Mouse (Mus musculus) frontal cortex, postnatal 36 days (tissue): ENCODE data around the gene Tmcc3.

Source experiments
- DNase-seq, 2 experiments: peaks; one replicate each; pipeline ENCODE4 v3.0.0; 2022; ENCODE audit warnings: low spot score in 2 of 2

Gene Tmcc3

GRCm38 (mm10) chr10:94360664-94361063, 48.9 kb downstream of the Tmcc3 start:
- DNase-seq, result no peak

GRCm38 (mm10) chr10:94371293-94371692, 59.5 kb downstream of the Tmcc3 start:
- no peak for DNase-seq

GRCm38 (mm10) chr10:94376941-94377340, 65.2 kb downstream of the Tmcc3 start:
- no peak for DNase-seq

- DNase-seq, result peak in 1 of 2 experiments; percentile 45
Observed at GRCm38 (mm10) chr10:94377844-94378243, 66.1 kb downstream of the Tmcc3 start.

- DNase-seq, result peak; percentile 80 to 91
Observed at GRCm38 (mm10) chr10:94378383-94378782, 66.6 kb downstream of the Tmcc3 start.

- no peak for DNase-seq
Observed at GRCm38 (mm10) chr10:94380082-94380481, 68.3 kb downstream of the Tmcc3 start.

GRCm38 (mm10) chr10:94380662-94381392, 69.1 kb downstream of the Tmcc3 start:
- no peak for DNase-seq

GRCm38 (mm10) chr10:94381393-94381740, 69.6 kb downstream of the Tmcc3 start:
- DNase-seq, result no peak

- no peak for DNase-seq
Observed at GRCm38 (mm10) chr10:94382618-94383017, 70.9 kb downstream of the Tmcc3 start.

- DNase-seq, result no peak
Observed at GRCm38 (mm10) chr10:94383565-94383964, 71.8 kb downstream of the Tmcc3 start.

- DNase-seq, result no peak
Observed at GRCm38 (mm10) chr10:94389219-94389618, 77.5 kb downstream of the Tmcc3 start.

GRCm38 (mm10) chr10:94391049-94391448, 79.3 kb downstream of the Tmcc3 start:
- DNase-seq, result no peak

GRCm38 (mm10) chr10:94394286-94394685, 82.5 kb downstream of the Tmcc3 start:
- DNase-seq, result no peak

GRCm38 (mm10) chr10:94397833-94398596, 86.3 kb downstream of the Tmcc3 start:
- DNase-seq, result no peak

- no peak for DNase-seq
Observed at GRCm38 (mm10) chr10:94400895-94401294, 89.1 kb downstream of the Tmcc3 start.

GRCm38 (mm10) chr10:94405456-94405855, 93.7 kb downstream of the Tmcc3 start:
- DNase-seq, result no peak

- no peak for DNase-seq
Observed at GRCm38 (mm10) chr10:94406821-94407220, 95.1 kb downstream of the Tmcc3 start.

- DNase-seq, result peak; percentile 77 to 90
Observed at GRCm38 (mm10) chr10:94408356-94409146, 96.8 kb downstream of the Tmcc3 start.

GRCm38 (mm10) chr10:94409661-94410060, 97.9 kb downstream of the Tmcc3 start:
- peak in 1 of 2 experiments; percentile 68 for DNase-seq

GRCm38 (mm10) chr10:94411594-94411993, 99.8 kb downstream of the Tmcc3 start:
- DNase-seq, result no peak

- peak in 1 of 2 experiments; percentile 24 for DNase-seq
Observed at GRCm38 (mm10) chr10:94413770-94414651, 102.3 kb downstream of the Tmcc3 start.
